21 mouse cellular contexts compared by ENCODE assay signal in the genomic region with DNA sequence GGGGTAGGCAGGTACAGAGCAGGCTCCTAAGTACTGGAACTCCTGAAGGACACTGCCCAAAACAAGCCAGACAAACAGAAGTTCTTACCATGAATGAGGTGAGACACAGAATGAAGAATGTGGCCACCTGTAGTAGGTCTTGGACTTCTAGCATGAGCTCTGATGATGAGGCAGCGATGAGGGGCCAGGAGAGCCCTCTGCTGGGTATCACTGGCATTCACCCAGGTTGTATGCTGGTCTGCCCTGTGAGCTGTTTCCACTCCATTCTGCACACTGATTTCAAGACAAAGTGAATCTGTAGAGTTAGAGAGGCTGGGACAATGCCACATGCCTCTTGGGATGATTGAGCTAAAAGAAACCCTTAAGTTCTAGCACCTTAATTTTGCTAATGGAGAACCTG.
DNase-seq lines count a peak whose midpoint lies in the region; TF ChIP-seq lines count a peak whose summit lies in the region.
"Had no signal": no experiment of that assay in that cellular context is flagged by ENCODE, and none has a peak within 500 bp of the region (broad histone marks: within the 10 kb centered on the region; RNA-seq: fewer than 3 reads in every experiment).

No protein-coding gene starts in this region.

- TF ChIP-seq POLR2A in heart, adult 2 months (IDR thresholded peaks at IDR 0.05; ENCODE audit: insufficient read depth, low read depth, low read length), result no peak
- no peak for TF ChIP-seq POLR2A in ES-Bruce4 (IDR thresholded peaks at IDR 0.05; ENCODE audit: insufficient read depth, low read length)

- peaks cover 4% of the 10 kb centered on the region for H3K4me1 ChIP-seq in heart, adult 2 months (ENCODE audit: control insufficient read depth, insufficient read depth, low read length)
- no peaks in the 10 kb centered on the region for H3K4me1 ChIP-seq in ES-Bruce4 (ENCODE audit: control insufficient read depth, insufficient read depth, low read length)
- H3K4me1 ChIP-seq: embryonic facial prominence, embryonic 12.5 days; limb, embryonic 13.5 days; liver, embryonic 15.5 days; neural tube, embryonic 15.5 days had no signal

- no peaks in the 10 kb centered on the region for H3K9me3 ChIP-seq in ES-Bruce4 (replicated peaks; ENCODE audit: control insufficient read depth, insufficient read depth, low read length, poor library complexity, severe bottlenecking)
- H3K9me3 ChIP-seq: embryonic facial prominence, embryonic 12.5 days; hindbrain, embryonic 15.5 days; limb, embryonic 13.5 days; liver, embryonic 15.5 days; neural tube, embryonic 15.5 days had no signal

- H3K4me3 ChIP-seq in heart, adult 2 months, result no peak overlapping the region
- no peak overlapping the region for H3K4me3 ChIP-seq in ES-Bruce4 (ENCODE audit: low read depth, low read length)
- H3K4me3 ChIP-seq: embryonic facial prominence, embryonic 12.5 days; erythroblast, embryonic 14.5 days; hindbrain, embryonic 15.5 days; limb, embryonic 13.5 days; liver, embryonic 15.5 days; neural tube, embryonic 15.5 days had no signal

- TF ChIP-seq CTCF in heart, adult 2 months (IDR thresholded peaks at IDR 0.05), result peak; percentile 26; the same call in 1 of the 2 replicates
- TF ChIP-seq CTCF in ES-Bruce4 (IDR thresholded peaks at IDR 0.05; ENCODE audit: low read depth, low read length), result peak; percentile 4

- DNase-seq in heart, adult 2 months, result peak in 1 of 2 experiments; percentile 10
- DNase-seq in heart, postnatal 36 days, result no peak
- DNase-seq in left cerebral cortex, postnatal 4 days, result peak; percentile 32
- DNase-seq in left cerebral cortex, postnatal 14 days (ENCODE audit: low spot score in 2 of 2), result no peak
- peak; percentile 2 for DNase-seq in 416B (ENCODE audit: low read depth)
- DNase-seq in gastrocnemius, adult 8-10 months (ENCODE audit: low spot score in 2 of 2), result no peak
- DNase-seq in layer of hippocampus, postnatal 25 days (ENCODE audit: extremely low spot score in 1 of 2, low spot score in 1 of 2), result no peak
- DNase-seq: adrenal gland, postnatal 14 days; heart, postnatal 14 days; kidney, adult 11 months; kidney, postnatal 14 days; lung, postnatal 10 days; midbrain, embryonic 14.5 days; thymus, postnatal 25 days had no signal

- H3K36me3 ChIP-seq in heart, adult 2 months (ENCODE audit: control insufficient read depth, insufficient read depth, low read length), result no peaks in the 10 kb centered on the region
- H3K36me3 ChIP-seq in ES-Bruce4 (ENCODE audit: control insufficient read depth, insufficient read depth, low read length, poor library complexity, severe bottlenecking), result no peaks in the 10 kb centered on the region
- H3K36me3 ChIP-seq: embryonic facial prominence, embryonic 12.5 days; hindbrain, embryonic 15.5 days; limb, embryonic 13.5 days; liver, embryonic 15.5 days; neural tube, embryonic 15.5 days had no signal

- H3K9ac ChIP-seq in heart, adult 2 months (ENCODE audit: low read depth, low read length), result no peak overlapping the region
- H3K9ac ChIP-seq in ES-Bruce4 (ENCODE audit: low read depth, poor library complexity, severe bottlenecking), result no peak overlapping the region
- H3K9ac ChIP-seq: embryonic facial prominence, embryonic 12.5 days; hindbrain, embryonic 15.5 days; limb, embryonic 13.5 days; liver, embryonic 15.5 days; neural tube, embryonic 15.5 days had no signal

- H3K27me3 ChIP-seq in heart, adult 2 months (ENCODE audit: control insufficient read depth, insufficient read depth, low read length), result no peaks in the 10 kb centered on the region
- no peaks in the 10 kb centered on the region for H3K27me3 ChIP-seq in ES-Bruce4 (ENCODE audit: control insufficient read depth, insufficient read depth, low read length, poor library complexity, severe bottlenecking)
- H3K27me3 ChIP-seq: embryonic facial prominence, embryonic 12.5 days; hindbrain, embryonic 15.5 days; limb, embryonic 13.5 days; liver, embryonic 15.5 days; neural tube, embryonic 15.5 days had no signal

- no peak overlapping the region for H3K27ac ChIP-seq in heart, adult 2 months
- no peak overlapping the region for H3K27ac ChIP-seq in ES-Bruce4 (ENCODE audit: insufficient read depth, low read length)
- H3K27ac ChIP-seq: embryonic facial prominence, embryonic 12.5 days; hindbrain, embryonic 15.5 days; limb, embryonic 13.5 days; liver, embryonic 15.5 days; neural tube, embryonic 15.5 days had no signal

- TF ChIP-seq EP300 in heart, adult 2 months (IDR thresholded peaks at IDR 0.05; ENCODE audit: insufficient read depth, low read depth, low read length), result no peak
- no peak for TF ChIP-seq EP300 in ES-Bruce4 (IDR thresholded peaks at IDR 0.05; ENCODE audit: insufficient read depth, low read depth, low read length)

- intact Hi-C loops in heart, adult 2 months (cut with DNase I), result no loop called here
- intact Hi-C loops in heart, postnatal 36 days (cut with DNase I), result loop anchor here (5.0 kb wide), 1 partner anchor 63 kb away; a partner anchor contains a TSS
- intact Hi-C loops in left cerebral cortex, postnatal 4 days (cut with DNase I), result no loop called here
- intact Hi-C loops in left cerebral cortex, postnatal 14 days (cut with DNase I), result no loop called here

- no peaks in the 10 kb centered on the region for H3K79me2 ChIP-seq in heart, adult 2 months (replicated peaks; ENCODE audit: control insufficient read depth, insufficient read depth, low read length)

- 94% methylated on average over 1 of the region's 1 CpGs for WGBS in heart, adult 2 months

Comparison
In these comparisons a context has a peak if more than half of its experiments do, and no peak if none do; other contexts are left out.
1. DNase-seq: peak in left cerebral cortex, postnatal 4 days (single experiment) and 416B (single experiment); none in heart, postnatal 36 days (0 of 2), left cerebral cortex, postnatal 14 days (0 of 2), gastrocnemius, adult 8-10 months (0 of 2) and layer of hippocampus, postnatal 25 days (0 of 2).